Mouse (Mus musculus): ENCODE results near the gene Gm20517. TPM values are rescaled to one million over a fixed set of nuclear protein-coding genes. Genes with fewer than 3 reads are reported as not detected.
"Not testable (repeated sequence)": the region's sequence is repeated elsewhere in the genome, so short reads cannot be mapped to it uniquely, and the experiment has no call there.

Gene Gm20517
- total RNA-seq, 2 experiments from 2014 or later: 2.6 to 4.0 TPM

GRCm38 (mm10) chr17:47625088-47625487, 13.7 kb downstream of the Gm20517 start:
- no peak for DNase-seq (ENCODE audit: low spot score in 2 of 2)

DNA sequence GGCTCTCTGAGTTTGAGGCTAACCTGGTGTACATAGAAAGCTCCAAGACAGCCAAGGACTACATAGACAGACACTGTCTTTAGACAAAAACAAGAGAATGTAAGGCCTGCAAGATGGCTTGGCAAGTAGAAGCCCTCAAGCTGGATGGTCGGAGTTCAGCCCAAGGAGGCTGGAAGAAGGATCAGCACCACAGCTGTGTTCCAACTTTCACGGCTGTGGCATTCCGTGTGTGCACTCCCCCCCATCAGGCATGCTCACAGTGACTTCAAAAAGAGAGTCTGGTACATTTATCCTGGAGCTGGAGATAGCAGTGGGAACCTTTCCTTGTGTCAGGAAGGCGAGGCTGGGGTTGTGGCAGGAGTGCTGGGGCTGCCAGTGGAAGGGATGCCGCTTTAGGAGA, 14.6 kb downstream of the Gm20517 start:
- no peak for DNase-seq (ENCODE audit: low spot score in 2 of 2)

- DNase-seq (ENCODE audit: low spot score in 2 of 2): no peak
These were observed 16.4 kb downstream of the Gm20517 start for GRCm38 (mm10) chr17:47627791-47628190.

- peak; percentile 88 to 97 for DNase-seq (ENCODE audit: low spot score in 2 of 2)
These were observed 17.7 kb downstream of the Gm20517 start for GRCm38 (mm10) chr17:47628851-47629676.

- DNase-seq (ENCODE audit: low spot score in 2 of 2): peak in 1 of 2 experiments; percentile 33
These were observed 18.6 kb downstream of the Gm20517 start for GRCm38 (mm10) chr17:47629717-47630677.

- no peak for DNase-seq (ENCODE audit: low spot score in 2 of 2)
These were observed 19.3 kb downstream of the Gm20517 start, which contains the start of gene Usp49 for GRCm38 (mm10) chr17:47630678-47631065. TSS of gene Usp49 (plus strand) at chr17:47630690.

DNA sequence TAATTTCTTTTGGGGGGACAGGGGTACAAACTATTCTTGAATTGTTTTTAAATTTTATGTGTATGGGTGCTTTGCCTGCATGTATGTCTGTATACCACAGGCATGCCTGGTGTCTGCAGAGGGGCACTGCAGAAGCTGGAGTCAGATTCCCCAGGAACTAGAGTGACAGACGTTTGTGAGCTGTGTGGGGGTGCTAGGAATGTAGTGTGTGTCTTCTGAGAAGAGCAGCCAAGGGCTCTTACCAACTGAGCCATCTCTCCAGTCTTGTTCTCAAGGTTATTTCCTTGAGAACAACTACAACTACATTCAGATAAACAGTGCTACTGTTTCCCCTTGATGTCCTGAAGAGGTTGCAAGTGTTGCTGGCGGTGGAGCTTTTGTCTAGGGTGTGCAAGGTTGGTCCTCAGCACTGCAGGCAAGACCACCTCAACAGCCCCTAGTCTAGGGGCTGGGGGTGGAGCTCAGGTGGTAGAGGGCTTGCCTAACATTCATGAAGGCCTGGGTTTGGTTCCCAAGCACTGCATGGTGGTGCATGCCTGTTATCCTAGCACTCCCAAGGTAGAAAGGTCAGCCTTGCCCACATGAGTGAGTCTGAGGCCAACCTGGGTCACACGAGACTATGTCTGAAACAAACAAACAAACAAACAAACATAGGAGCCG, 20.9 kb downstream of the Gm20517 start:
- no peak for DNase-seq (ENCODE audit: low spot score in 2 of 2)

DNA sequence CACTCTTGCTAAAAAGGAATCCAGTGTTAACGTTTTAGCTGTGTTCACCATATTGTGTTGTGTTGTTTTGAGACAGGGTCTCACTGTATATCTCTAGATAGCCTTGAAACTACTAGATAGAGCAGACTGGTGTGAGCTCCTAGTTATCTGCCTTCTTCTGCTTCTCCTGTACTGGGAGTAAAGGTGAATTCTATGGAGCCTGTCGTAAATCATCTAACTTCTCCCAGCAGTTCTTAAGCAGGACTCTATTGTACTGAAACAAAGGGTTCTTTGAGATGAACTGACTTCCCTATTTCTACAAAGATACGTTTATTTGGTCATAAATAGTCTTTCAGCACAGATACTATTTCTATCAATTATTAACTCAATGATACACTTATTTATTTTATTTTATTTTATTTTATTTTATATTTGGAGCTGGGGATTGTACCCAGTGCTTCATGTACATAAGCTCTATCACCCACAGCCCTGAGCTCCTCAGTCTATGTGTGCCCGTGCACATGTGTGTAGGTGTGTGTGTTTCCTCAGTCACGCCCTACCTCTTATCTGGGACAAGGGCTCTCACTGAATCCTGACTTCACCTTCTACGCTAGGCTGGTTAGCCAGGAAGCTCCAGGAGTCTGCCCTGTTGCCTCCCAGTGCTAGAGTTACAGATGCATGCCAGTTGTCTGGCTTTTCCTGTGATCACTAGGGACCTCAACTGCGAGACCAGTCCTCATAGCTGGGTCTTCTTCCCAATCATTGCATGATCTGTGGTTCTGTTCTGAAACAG, 22.8 kb downstream of the Gm20517 start:
- no peak for DNase-seq (ENCODE audit: low spot score in 2 of 2)

- no peak for DNase-seq (ENCODE audit: low spot score in 2 of 2)
These were observed 31.6 kb downstream of the Gm20517 start for GRCm38 (mm10) chr17:47642992-47643391.

DNA sequence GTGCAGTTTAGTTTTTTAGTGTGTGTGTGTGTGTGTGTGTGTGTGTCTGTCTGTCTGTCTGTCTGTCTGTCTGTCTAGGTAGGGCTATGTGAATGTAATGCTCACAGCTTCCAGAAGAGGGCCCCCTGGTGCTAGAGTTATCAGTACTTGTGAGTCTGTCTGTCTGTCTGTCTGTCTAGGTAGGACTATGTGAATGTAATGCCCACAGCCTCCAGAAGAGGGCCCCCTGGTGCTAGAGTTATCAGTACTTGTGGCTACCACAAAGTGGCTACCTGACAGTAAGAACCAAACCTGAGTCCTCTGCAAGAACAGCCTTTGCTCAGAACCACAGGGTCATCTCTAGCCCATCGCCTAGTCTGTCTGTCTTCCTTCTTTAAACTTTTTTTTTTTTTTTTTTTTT, 35.3 kb downstream of the Gm20517 start:
- DNase-seq (ENCODE audit: low spot score in 2 of 2): peak; percentile 35 to 60

DNA sequence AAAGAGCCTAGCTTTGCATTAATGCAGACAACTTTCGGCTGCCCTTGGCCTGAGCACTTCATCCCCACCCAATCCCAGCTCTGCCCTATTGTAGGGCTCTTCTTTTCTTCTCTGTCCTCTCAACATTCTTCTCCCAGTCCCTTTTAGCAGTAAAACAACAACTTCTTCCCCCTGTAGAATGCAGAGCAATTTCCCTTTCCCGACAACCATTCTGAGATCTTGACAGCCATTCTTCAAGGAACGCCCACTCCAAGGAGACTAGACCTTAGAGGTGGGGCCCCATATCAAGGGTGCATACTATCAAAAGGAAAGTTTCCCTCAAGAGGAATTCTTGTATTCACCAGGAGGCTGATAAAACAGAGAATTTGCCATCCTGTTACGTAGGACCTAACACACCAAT, 37.6 kb downstream of the Gm20517 start:
- DNase-seq (ENCODE audit: low spot score in 2 of 2): no peak

GRCm38 (mm10) chr17:47651953-47652352, 40.6 kb downstream of the Gm20517 start:
- no peak for DNase-seq (ENCODE audit: low spot score in 2 of 2)

- not testable (repeated sequence) for DNase-seq (ENCODE audit: low spot score in 2 of 2)
These were observed 43.0 kb downstream of the Gm20517 start for GRCm38 (mm10) chr17:47654346-47654745.

GRCm38 (mm10) chr17:47655697-47656096, 44.3 kb downstream of the Gm20517 start:
- DNase-seq (ENCODE audit: low spot score in 2 of 2): no peak

- DNase-seq (ENCODE audit: low spot score in 2 of 2): no peak
These were observed 46.5 kb downstream of the Gm20517 start for GRCm38 (mm10) chr17:47657901-47658300.

DNA sequence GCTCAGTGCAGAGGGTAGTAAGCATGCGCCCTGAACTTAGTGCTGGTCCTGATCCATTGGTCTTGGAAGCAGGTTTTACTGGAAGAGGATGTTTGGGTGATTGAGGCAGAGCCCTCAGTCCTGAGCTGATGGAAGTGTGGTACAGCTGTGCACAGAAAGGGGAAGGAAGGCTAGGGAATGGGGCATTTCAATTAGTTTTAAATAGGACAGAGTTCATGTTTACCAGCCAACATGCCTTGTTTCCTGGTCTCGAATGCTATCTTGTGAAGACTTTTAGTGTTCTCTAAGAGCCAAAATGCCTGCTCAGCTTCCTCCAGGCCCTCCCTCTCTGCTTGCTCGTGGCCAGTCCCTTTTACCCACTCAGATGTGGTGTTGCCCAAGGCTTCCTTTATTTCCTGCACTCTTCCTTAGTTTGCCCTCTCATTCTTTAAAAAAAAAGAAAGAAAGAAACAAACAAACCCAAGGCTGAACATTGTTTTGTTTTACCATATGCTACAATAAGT, 47.4 kb downstream of the Gm20517 start:
- no peak for DNase-seq (ENCODE audit: low spot score in 2 of 2)

DNA sequence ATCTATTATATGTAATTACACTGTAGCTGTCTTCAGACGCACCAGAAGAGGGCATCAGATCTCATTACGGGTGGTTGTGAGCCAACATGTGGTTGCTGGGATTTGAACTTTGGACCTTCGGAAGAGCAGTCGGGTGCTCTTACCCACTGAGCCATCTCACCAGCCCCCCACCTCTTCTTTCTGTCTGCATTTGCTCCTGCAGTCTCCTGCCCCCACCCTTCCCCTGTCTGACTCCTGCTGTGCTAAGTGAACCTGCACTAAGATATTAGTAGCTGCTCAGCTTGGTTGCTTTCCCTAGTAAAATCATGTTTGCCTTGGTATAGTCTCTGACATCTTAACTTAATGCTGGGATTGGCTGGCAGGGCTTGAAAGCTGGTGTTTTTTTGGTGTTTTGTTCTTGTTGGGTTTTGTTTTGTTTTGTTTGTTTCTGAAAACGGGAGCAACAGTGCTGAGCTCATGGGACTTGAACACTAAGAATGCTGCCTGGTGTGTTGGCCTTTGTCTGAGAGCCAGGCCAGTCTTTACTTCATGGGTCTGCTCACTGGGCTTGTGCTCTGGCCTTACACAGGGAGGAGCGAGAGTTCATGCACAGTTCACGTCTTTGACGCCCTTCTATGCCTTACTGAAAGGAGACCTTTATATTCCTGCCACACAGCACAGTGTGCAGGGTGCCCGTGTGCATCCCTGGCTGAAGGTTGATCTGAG, 51.8 kb downstream of the Gm20517 start:
- DNase-seq (ENCODE audit: low spot score in 2 of 2): no peak

GRCm38 (mm10) chr17:47664474-47664873, 53.1 kb downstream of the Gm20517 start:
- no peak for DNase-seq (ENCODE audit: low spot score in 2 of 2)

GRCm38 (mm10) chr17:47669166-47669565, 57.8 kb downstream of the Gm20517 start:
- no peak for DNase-seq (ENCODE audit: low spot score in 2 of 2)

DNA sequence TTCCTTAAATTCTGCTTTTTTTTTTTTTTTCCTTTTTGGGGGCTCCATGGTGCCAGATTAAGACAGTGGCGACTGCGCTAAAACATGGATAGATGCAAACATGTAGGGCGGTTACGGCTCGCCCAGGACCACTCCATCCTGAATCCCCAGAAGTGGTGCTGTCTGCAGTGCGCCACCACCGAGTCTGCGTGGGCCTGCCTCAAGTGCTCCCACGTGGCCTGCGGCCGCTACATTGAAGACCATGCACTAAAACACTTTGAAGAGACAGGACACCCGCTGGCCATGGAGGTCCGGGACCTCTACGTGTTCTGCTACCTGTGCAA, 60.6 kb downstream of the Gm20517 start:
- no peak for DNase-seq (ENCODE audit: low spot score in 2 of 2)

Measured in gastrocnemius, postnatal 4 days (tissue).